ENCODE assay signal across 8 mouse cellular contexts in the genomic region with DNA sequence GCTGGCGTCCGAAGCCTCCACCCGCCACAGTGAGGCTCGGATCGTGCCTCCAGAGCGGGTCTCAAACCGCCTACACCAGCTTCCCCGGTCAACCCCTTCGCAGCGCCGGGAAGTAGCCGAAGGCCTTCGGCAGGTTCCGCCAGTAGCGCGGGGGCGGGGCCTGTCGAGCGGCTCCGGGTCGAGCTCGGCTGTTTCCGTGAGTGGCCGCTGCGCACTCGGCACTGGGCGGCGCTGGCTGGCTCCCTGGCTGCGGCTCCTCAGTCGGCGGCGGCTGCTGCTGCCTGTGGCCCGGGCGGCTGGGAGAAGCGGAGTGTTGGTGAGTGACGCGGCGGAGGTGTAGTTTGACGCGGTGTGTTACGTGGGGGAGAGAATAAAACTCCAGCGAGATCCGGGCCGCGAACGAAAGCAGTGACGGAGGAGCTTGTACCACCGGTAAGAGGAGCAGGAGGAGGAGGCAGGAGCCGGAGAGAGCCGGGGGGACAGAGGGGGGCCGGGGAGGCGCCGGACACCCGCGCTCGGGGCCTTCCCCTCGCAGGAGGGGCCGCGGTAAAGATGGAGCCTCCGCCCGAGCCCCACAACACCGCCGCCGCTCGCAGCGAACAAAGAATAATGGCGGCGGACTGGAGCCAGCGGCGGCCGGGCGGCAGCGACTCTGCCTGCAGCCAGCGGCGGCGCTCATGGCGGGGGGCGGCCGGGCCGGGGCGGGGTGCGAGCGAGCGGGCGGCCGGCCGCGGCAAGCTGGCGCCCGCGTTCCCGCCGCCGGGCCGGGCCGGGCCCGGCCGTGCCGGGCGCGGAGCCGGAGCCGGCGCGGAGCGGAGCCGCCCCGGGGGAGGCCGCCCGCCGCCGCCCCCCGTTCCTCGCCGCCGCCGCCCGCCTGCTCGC. TPM values are rescaled to one million over a fixed set of nuclear protein-coding genes. Genes with fewer than 3 reads are reported as not detected.
DNase-seq lines count a peak whose midpoint lies in the region; ATAC-seq lines count a peak whose summit lies in the region.

A gene (plus strand): TSS at position 57 of the 882 bp plus-strand sequence.

- peak within 1 kb of the TSS; percentile 99 for H3K27ac ChIP-seq in hindbrain, embryonic 11.5 days (ENCODE audit: low read depth, low read length)

- H3K36me3 ChIP-seq in hindbrain, embryonic 11.5 days (ENCODE audit: control insufficient read depth, insufficient read depth, low read length): no peaks in the 10 kb centered on the region

- H3K27me3 ChIP-seq in hindbrain, embryonic 11.5 days (ENCODE audit: control insufficient read depth, insufficient read depth, low read length): no peaks in the 10 kb centered on the region

- DNase-seq in Muller cell, postnatal 12 days (ENCODE audit: inconsistent ontology term): peak; percentile 99
- DNase-seq in cerebellum, adult 9-11 months: peak; percentile 98
- peak; percentile 97 to 99 for DNase-seq in frontal cortex, adult 2 months (ENCODE audit: extremely low spot score in 1 of 2, low spot score in 1 of 2)
- DNase-seq in hindbrain, embryonic 11.5 days (ENCODE audit: low spot score): peak; percentile 98
- peak; percentile 100 for DNase-seq in layer of hippocampus, postnatal 10 days (ENCODE audit: low spot score in 2 of 2)
- DNase-seq in lung, postnatal 10 days: peak; percentile 98
- peak; percentile 99 for DNase-seq in ovary, postnatal 36 days (ENCODE audit: low spot score)
- peak; percentile 99 for DNase-seq in thymus, postnatal 25 days

- WGBS in hindbrain, embryonic 11.5 days: under 1% methylated on average over 60 of the region's 119 CpGs

- no peaks in the 10 kb centered on the region for H3K9me3 ChIP-seq in hindbrain, embryonic 11.5 days (ENCODE audit: control insufficient read depth, low read length)

- ATAC-seq in hindbrain, embryonic 11.5 days (ENCODE audit: low FRiP score): peak; percentile 97

- peak within 1 kb of the TSS; percentile 99 for H3K9ac ChIP-seq in hindbrain, embryonic 11.5 days (ENCODE audit: low read depth, low read length)

- H3K4me1 ChIP-seq in hindbrain, embryonic 11.5 days (replicated peaks; ENCODE audit: control insufficient read depth, insufficient read depth, low read length): no peaks in the 10 kb centered on the region

- H3K4me2 ChIP-seq in hindbrain, embryonic 11.5 days (replicated peaks; ENCODE audit: low read depth, low read length): peak within 1 kb of the TSS; percentile 87

- H3K4me3 ChIP-seq in hindbrain, embryonic 11.5 days (ENCODE audit: low read depth, low read length): peak within 1 kb of the TSS; percentile 85

RNA-seq across cellular contexts. Expression of the gene that starts here (rescaled TPM):
- polyA plus RNA-seq in frontal cortex, adult 2 months (2012; rRNA removed): 17.4 and 17.5 TPM in 2 replicates
- polyA plus RNA-seq in hindbrain, embryonic 11.5 days (2014; fragmentation: Nextera tagmentation; extraction: Ambion mirVana): 59.9 and 60.8 TPM in 2 replicates
- total RNA-seq in layer of hippocampus, postnatal 10 days (2021): 10 to 100 TPM; 34.1 to 47.5 TPM

Comparison
In these comparisons a context has a peak if more than half of its experiments do, and no peak if none do; other contexts are left out.
1. Peak in every context shown above with its lines: DNase-seq, ATAC-seq, H3K4me3 ChIP-seq and H3K27ac ChIP-seq.